ENCODE assay signal across 8 mouse cellular contexts in the genomic region with DNA sequence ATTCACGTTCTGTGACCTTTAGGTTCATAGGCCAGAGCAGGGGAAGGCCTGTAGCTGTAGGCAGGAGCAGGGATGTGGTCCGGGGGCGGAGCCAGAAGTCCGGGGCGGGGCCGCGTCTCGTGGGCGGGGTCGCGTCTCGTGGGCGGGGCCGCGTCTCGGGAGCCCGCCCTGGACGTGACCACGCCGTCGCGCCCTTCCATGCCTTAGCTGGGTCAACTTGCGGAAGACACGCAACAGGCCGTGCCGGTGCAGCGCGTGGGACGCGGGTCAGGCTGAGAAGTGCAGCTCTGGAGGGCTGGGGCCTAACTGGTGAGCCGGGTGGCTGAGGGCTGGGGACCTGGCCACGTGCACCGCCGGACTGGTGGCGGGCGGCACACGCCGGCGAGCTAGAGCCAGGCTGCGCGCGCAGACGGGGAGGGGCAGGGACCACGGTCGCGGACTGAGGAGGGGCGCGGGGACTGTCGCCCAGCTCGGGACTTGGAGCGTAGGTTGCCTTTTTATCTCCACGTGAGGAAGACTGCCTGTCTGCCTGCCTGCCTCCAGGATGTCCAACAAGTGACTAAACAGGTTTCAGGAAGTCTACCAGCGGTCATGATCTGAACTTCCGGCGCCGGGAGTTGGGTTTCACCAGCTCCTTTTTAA. TPM values are rescaled to one million over a fixed set of nuclear protein-coding genes. Genes with fewer than 3 reads are reported as not detected.
DNase-seq lines count a peak whose midpoint lies in the region; ATAC-seq and TF ChIP-seq lines count a peak whose summit lies in the region.

A gene (plus strand): TSS at position 139 of the 642 bp plus-strand sequence.

- no peaks in the 10 kb centered on the region for H3K27me3 ChIP-seq in embryonic facial prominence, embryonic 12.5 days
- H3K27me3 ChIP-seq in kidney, adult 2 months (replicated peaks; ENCODE audit: control insufficient read depth, insufficient read depth, low read length) = no peaks in the 10 kb centered on the region
- H3K27me3 ChIP-seq in limb, embryonic 11.5 days (ENCODE audit: control insufficient read depth, insufficient read depth, low read length) = no peaks in the 10 kb centered on the region
- H3K27me3 ChIP-seq in midbrain, embryonic 13.5 days = no peaks in the 10 kb centered on the region
- no peaks in the 10 kb centered on the region for H3K27me3 ChIP-seq in small intestine, adult 2 months (ENCODE audit: control insufficient read depth, insufficient read depth, low read length)

- 0 out of 2 replicates have a peak, but pooled peaks cover 3% of the 10 kb centered on the region for H3K36me3 ChIP-seq in embryonic facial prominence, embryonic 12.5 days
- no peaks in the 10 kb centered on the region for H3K36me3 ChIP-seq in kidney, adult 2 months (ENCODE audit: control insufficient read depth, insufficient read depth, low read length)
- H3K36me3 ChIP-seq in limb, embryonic 11.5 days (ENCODE audit: control insufficient read depth, insufficient read depth, low read length) = no peaks in the 10 kb centered on the region
- no peaks in the 10 kb centered on the region for H3K36me3 ChIP-seq in midbrain, embryonic 13.5 days
- H3K36me3 ChIP-seq in small intestine, adult 2 months (ENCODE audit: control insufficient read depth, insufficient read depth, low read length) = peaks cover 9% of the 10 kb centered on the region; the same call in 1 of the 2 replicates

- 2% methylated on average over 56 of the region's 56 CpGs for WGBS in embryonic facial prominence, embryonic 12.5 days
- 1% methylated on average over 56 of the region's 56 CpGs for WGBS in kidney, adult 2 months
- WGBS in limb, embryonic 11.5 days = 1% methylated on average over 56 of the region's 56 CpGs
- WGBS in midbrain, embryonic 13.5 days = 2% methylated on average over 55 of the region's 56 CpGs
- WGBS in small intestine, adult 2 months = 1% methylated on average over 56 of the region's 56 CpGs

- no peak for TF ChIP-seq POLR2A in kidney, adult 2 months (IDR thresholded peaks at IDR 0.05; ENCODE audit: low read depth, low read length)
- peak; percentile 30; the same call in 1 of the 2 replicates for TF ChIP-seq POLR2A in small intestine, adult 2 months (IDR thresholded peaks at IDR 0.05; ENCODE audit: low read depth, low read length)

- TF ChIP-seq CTCF in kidney, adult 2 months (conservative IDR thresholded peaks at IDR 0.05; ENCODE audit: insufficient read depth, insufficient read length, low read depth, low read length) = no peak
- TF ChIP-seq CTCF in small intestine, adult 2 months (IDR thresholded peaks at IDR 0.05; ENCODE audit: extremely low read depth, insufficient read length, insufficient replicate concordance, low read depth, low read length) = peak; percentile 36; the same call in 1 of the 2 replicates

- peak within 1 kb of the TSS; percentile 49 for H3K9ac ChIP-seq in embryonic facial prominence, embryonic 12.5 days
- H3K9ac ChIP-seq in limb, embryonic 11.5 days (ENCODE audit: low read length) = peak within 1 kb of the TSS; percentile 70
- peak within 1 kb of the TSS; percentile 63 for H3K9ac ChIP-seq in midbrain, embryonic 13.5 days (replicated peaks)

- H3K27ac ChIP-seq in embryonic facial prominence, embryonic 12.5 days = no peak within 1 kb of the TSS
- H3K27ac ChIP-seq in kidney, adult 2 months (ENCODE audit: insufficient read depth, low read depth, low read length) = peak within 1 kb of the TSS; percentile 17
- H3K27ac ChIP-seq in limb, embryonic 11.5 days (replicated peaks; ENCODE audit: low read depth, low read length) = peak within 1 kb of the TSS; percentile 33; the same call in 1 of the 2 replicates
- H3K27ac ChIP-seq in midbrain, embryonic 13.5 days = no peak within 1 kb of the TSS
- peak within 1 kb of the TSS; percentile 73 for H3K27ac ChIP-seq in small intestine, adult 2 months (ENCODE audit: insufficient read depth, low read depth, low read length)

- peak; percentile 86 for DNase-seq in 3134 (ENCODE audit: extremely low read depth, insufficient read length, low spot score)
- DNase-seq in adrenal gland, postnatal 25 days = peak; percentile 85
- DNase-seq in heart, adult 18-20 months = peak; percentile 84 to 87
- peak; percentile 88 for DNase-seq in kidney, adult 2 months
- DNase-seq in limb, embryonic 11.5 days (ENCODE audit: low spot score) = peak; percentile 87

- H3K4me2 ChIP-seq in embryonic facial prominence, embryonic 12.5 days (replicated peaks) = peak within 1 kb of the TSS; percentile 52
- peak within 1 kb of the TSS; percentile 34 for H3K4me2 ChIP-seq in limb, embryonic 11.5 days (ENCODE audit: low read depth, severe bottlenecking)
- H3K4me2 ChIP-seq in midbrain, embryonic 13.5 days (replicated peaks) = peak within 1 kb of the TSS; percentile 84

- H3K4me3 ChIP-seq in embryonic facial prominence, embryonic 12.5 days = peak within 1 kb of the TSS; percentile 55
- H3K4me3 ChIP-seq in kidney, adult 2 months (ENCODE audit: insufficient read depth, low read depth, low read length) = peak within 1 kb of the TSS; percentile 73
- H3K4me3 ChIP-seq in limb, embryonic 11.5 days (ENCODE audit: low read depth, low read length) = peak within 1 kb of the TSS; percentile 59
- H3K4me3 ChIP-seq in midbrain, embryonic 13.5 days (replicated peaks) = peak within 1 kb of the TSS; percentile 66
- H3K4me3 ChIP-seq in small intestine, adult 2 months (ENCODE audit: low read depth, low read length) = peak within 1 kb of the TSS; percentile 79

- H3K4me1 ChIP-seq in embryonic facial prominence, embryonic 12.5 days = peaks cover 6% of the 10 kb centered on the region; the same call in 1 of the 2 replicates
- peaks cover 4% of the 10 kb centered on the region; the same call in 1 of the 2 replicates for H3K4me1 ChIP-seq in kidney, adult 2 months (ENCODE audit: control insufficient read depth, insufficient read depth, low read length)
- H3K4me1 ChIP-seq in limb, embryonic 11.5 days (ENCODE audit: control insufficient read depth, insufficient read depth, low read length) = 0 out of 2 replicates have a peak, but pooled peaks cover 4% of the 10 kb centered on the region
- peaks cover 6% of the 10 kb centered on the region; the same call in 1 of the 2 replicates for H3K4me1 ChIP-seq in midbrain, embryonic 13.5 days (replicated peaks)
- no peaks in the 10 kb centered on the region; the same call in 1 of the 2 replicates for H3K4me1 ChIP-seq in small intestine, adult 2 months (ENCODE audit: control insufficient read depth, insufficient read depth, insufficient read length, low read length)

- H3K9me3 ChIP-seq in embryonic facial prominence, embryonic 12.5 days = no peaks in the 10 kb centered on the region
- no peaks in the 10 kb centered on the region for H3K9me3 ChIP-seq in limb, embryonic 11.5 days (ENCODE audit: control insufficient read depth, low read length)
- no peaks in the 10 kb centered on the region for H3K9me3 ChIP-seq in midbrain, embryonic 13.5 days

- ATAC-seq in embryonic facial prominence, embryonic 12.5 days (ENCODE audit: insufficient number of reproducible peaks, insufficient read depth, low FRiP score, low TSS enrichment) = peak; percentile 93
- ATAC-seq in limb, embryonic 11.5 days (ENCODE audit: insufficient number of reproducible peaks, low FRiP score, low TSS enrichment, low read depth) = peak; percentile 94
- peak; percentile 97 for ATAC-seq in midbrain, embryonic 13.5 days

RNA-seq across cellular contexts. Expression of the gene that starts here (rescaled TPM):
- 25.6 and 28.2 TPM in 2 replicates for total RNA-seq in adrenal gland, postnatal 25 days (2021)
- polyA plus RNA-seq in embryonic facial prominence, embryonic 12.5 days (2016; fragmentation: Nextera tagmentation; extraction: Ambion mirVana) = 33.4 and 35.8 TPM in 2 replicates
- total RNA-seq in heart, adult 18-20 months (2021) = 10 to 100 TPM; 16.9 to 17.2 TPM
- polyA plus RNA-seq in kidney, adult 2 months (2012; rRNA removed) = 7.4 and 9.3 TPM in 2 replicates
- polyA plus RNA-seq in limb, embryonic 11.5 days (2014; fragmentation: Nextera tagmentation; extraction: Ambion mirVana) = 31.2 and 34.9 TPM in 2 replicates
- 11.5 TPM in 2 replicates for polyA plus RNA-seq in midbrain, embryonic 13.5 days (2015; fragmentation: Nextera tagmentation; extraction: Ambion mirVana)
- polyA plus RNA-seq in small intestine, adult 2 months (2012; rRNA removed) = 1.3 and 1.5 TPM in 2 replicates

Comparison
In these comparisons a context has a peak if more than half of its experiments do, and no peak if none do; other contexts are left out.
1. H3K27ac ChIP-seq: peak in kidney, adult 2 months (single experiment), limb, embryonic 11.5 days (single experiment) and small intestine, adult 2 months (single experiment); none in embryonic facial prominence, embryonic 12.5 days (single experiment) and midbrain, embryonic 13.5 days (single experiment).
2. H3K4me2 ChIP-seq: peak in every context shown above with its lines; median percentile 84 in midbrain, embryonic 13.5 days; 52 in embryonic facial prominence, embryonic 12.5 days; 34 in limb, embryonic 11.5 days.
3. Peak in every context shown above with its lines, with median percentiles within 50 percentile points of each other: DNase-seq, ATAC-seq, H3K4me3 ChIP-seq and H3K9ac ChIP-seq.